Mouse (Mus musculus) layer of hippocampus, adult 8-10 months (tissue): ENCODE results near the gene Dnajc30. TPM values are rescaled to one million over a fixed set of nuclear protein-coding genes. Genes with fewer than 3 reads are reported as not detected.

Source experiments
- DNase-seq, 2 experiments: peaks; one replicate each; pipeline ENCODE4 v3.0.0; 2022; ENCODE audit warnings: low spot score in 2 of 2
- total RNA-seq, 4 experiments: library from RNA; stranded (reverse); gene quantifications; 2 replicates each; pipeline ENCODE4 v1.2.4; 2022

Dnajc30 gene
- total RNA-seq, 4 experiments from 2014 or later, result 36.5 to 43.4 (median 38.6) TPM

GRCm38 (mm10) chr5:135107521-135108501 lies 43.8 kb downstream of the Dnajc30 start:
- DNase-seq, result peak in 1 of 2 experiments; percentile 8

GRCm38 (mm10) chr5:135109017-135109416 lies 45.0 kb downstream of the Dnajc30 start:
- DNase-seq, result no peak

GRCm38 (mm10) chr5:135109426-135109825 lies 45.4 kb downstream of the Dnajc30 start:
- no peak for DNase-seq

GRCm38 (mm10) chr5:135109976-135110375 lies 46.0 kb downstream of the Dnajc30 start:
- DNase-seq, result no peak

- no peak for DNase-seq
Measured at GRCm38 (mm10) chr5:135113782-135114181, 49.8 kb downstream of the Dnajc30 start.

- no peak for DNase-seq
Measured at GRCm38 (mm10) chr5:135115241-135115640, 51.2 kb downstream of the Dnajc30 start.

Other genes starting within 250 kb of the Dnajc30 start
- not detected for gene Tmem270, start 157.5 kb upstream of the Dnajc30 start, total RNA-seq
- not detected for gene Cldn13, start 148.7 kb upstream of the Dnajc30 start, total RNA-seq
- 10 to 100 TPM in 2 of 4 experiments, 1 to 10 TPM in 2; 8.0 to 13.5 (median 10.8) TPM for gene Mettl27, start 131.8 kb upstream of the Dnajc30 start, total RNA-seq
- not detected for gene Cldn4, start 117.3 kb upstream of the Dnajc30 start, total RNA-seq
- gene Cldn3, start 78.0 kb upstream of the Dnajc30 start, total RNA-seq, result under 1 TPM; 0.61 to 0.87 (median 0.81) TPM
- gene Abhd11, start 55.0 kb upstream of the Dnajc30 start, total RNA-seq, result 10 to 100 TPM; 30.3 to 35.3 (median 33.6) TPM
- 10 to 100 TPM; 84.7 to 93.8 (median 89.2) TPM for gene Stx1a, start 40.7 kb upstream of the Dnajc30 start, total RNA-seq
- 10 to 100 TPM; 46.6 to 64.1 (median 52.9) TPM for gene Bud23, start 757 bp downstream of the Dnajc30 start, total RNA-seq
- 10 to 100 TPM; 26.0 to 29.5 (median 28.7) TPM for gene Vps37d, start 14.1 kb downstream of the Dnajc30 start, total RNA-seq
- gene Mlxipl, start 25.7 kb downstream of the Dnajc30 start, total RNA-seq, result 10 to 100 TPM in 2 of 4 experiments, 1 to 10 TPM in 2; 4.5 to 17.6 (median 11.8) TPM
- 10 to 100 TPM; 25.4 to 34.4 (median 28.4) TPM for gene Tbl2, start 85.5 kb downstream of the Dnajc30 start, total RNA-seq
- gene Bcl7b, start 104.1 kb downstream of the Dnajc30 start, total RNA-seq, result 10 to 100 TPM; 46.6 to 51.8 (median 49.6) TPM
- gene Baz1b, start 123.1 kb downstream of the Dnajc30 start, total RNA-seq, result 10 to 100 TPM; 67.3 to 95.8 (median 83.4) TPM
- 1 to 10 TPM; 4.7 to 7.4 (median 5.7) TPM for gene Fzd9, start 187.0 kb downstream of the Dnajc30 start, total RNA-seq